Mouse (Mus musculus): ENCODE measurements around the gene Gm11756. TPM values are rescaled to one million over a fixed set of nuclear protein-coding genes. Genes with fewer than 3 reads are reported as not detected.
"Not testable (repeated sequence)": the region's sequence is repeated elsewhere in the genome, so short reads cannot be mapped to it uniquely, and the experiment has no call there.

The Gm11756 gene
- polyA plus RNA-seq (2016; fragmentation: Nextera tagmentation; extraction: Ambion mirVana), result not detected in 2 replicates

GRCm38 (mm10) chr4:73920660-73921059 is at the start of gene Gm11756:
Gene Gm11756 (minus strand): TSS chr4:73920760.
- H3K9ac ChIP-seq (replicated peaks); H3K4me3 ChIP-seq; H3K4me2 ChIP-seq (replicated peaks); H3K9me3 ChIP-seq; H3K27me3 ChIP-seq; ATAC-seq (ENCODE audit: low FRiP score, low read depth); H3K27ac ChIP-seq (replicated peaks); H3K4me1 ChIP-seq; H3K36me3 ChIP-seq: not testable (repeated sequence)
- WGBS, result 85% methylated on average over 6 of the region's 6 CpGs

- H3K36me3 ChIP-seq, result no peaks in the 10 kb centered on the region
- no peaks in the 10 kb centered on the region for H3K27me3 ChIP-seq
- no peak for ATAC-seq (ENCODE audit: low FRiP score, low read depth)
- H3K27ac ChIP-seq (replicated peaks), result no peak within 1 kb of the TSS
- 87% methylated on average over 8 of the region's 8 CpGs for WGBS
- H3K9ac ChIP-seq (replicated peaks), result no peak within 1 kb of the TSS
- H3K4me3 ChIP-seq, result no peak within 1 kb of the TSS
- no peaks in the 10 kb centered on the region for H3K4me1 ChIP-seq
- no peak within 1 kb of the TSS for H3K4me2 ChIP-seq (replicated peaks)
- no peaks in the 10 kb centered on the region for H3K9me3 ChIP-seq
Measured at GRCm38 (mm10) chr4:73950375-73950896, 29.9 kb upstream of the Gm11756 start, which contains the start of gene 2310002L09Rik. Gene 2310002L09Rik (minus strand): TSS chr4:73950846.

- no CpG with 5 or more reads among the region's 4 CpGs for WGBS
- not testable (repeated sequence) for H3K27me3 ChIP-seq; H3K9me3 ChIP-seq; H3K4me3 ChIP-seq; H3K27ac ChIP-seq (replicated peaks); H3K4me1 ChIP-seq; ATAC-seq (ENCODE audit: low FRiP score, low read depth); H3K9ac ChIP-seq (replicated peaks); H3K4me2 ChIP-seq (replicated peaks); H3K36me3 ChIP-seq
Measured at GRCm38 (mm10) chr4:73905853-73906252, 14.7 kb downstream of the Gm11756 start, which contains the start of gene Gm13871. Gene Gm13871 (minus strand): TSS chr4:73905953.

GRCm38 (mm10) chr4:73891012-73891411 is 29.5 kb downstream of the Gm11756 start, which contains the start of gene Gm11757:
Gene Gm11757 (minus strand): TSS chr4:73891112.
- H3K27ac ChIP-seq (replicated peaks); H3K4me3 ChIP-seq; H3K9me3 ChIP-seq; H3K27me3 ChIP-seq; H3K36me3 ChIP-seq; H3K4me2 ChIP-seq (replicated peaks); ATAC-seq (ENCODE audit: low FRiP score, low read depth); H3K9ac ChIP-seq (replicated peaks); H3K4me1 ChIP-seq: not testable (repeated sequence)
- no CpG with 5 or more reads among the region's 4 CpGs for WGBS

GRCm38 (mm10) chr4:73876166-73876565 is 44.4 kb downstream of the Gm11756 start, which contains the start of gene Gm11758:
Gene Gm11758 (minus strand): TSS chr4:73876266.
- not testable (repeated sequence) for H3K27ac ChIP-seq (replicated peaks); H3K9me3 ChIP-seq; H3K4me3 ChIP-seq; H3K36me3 ChIP-seq; H3K9ac ChIP-seq (replicated peaks); H3K4me2 ChIP-seq (replicated peaks); H3K4me1 ChIP-seq; H3K27me3 ChIP-seq; ATAC-seq (ENCODE audit: low FRiP score, low read depth)
- no CpG with 5 or more reads among the region's 4 CpGs for WGBS

Other genes with a start within 250 kb of the Gm11756 start
- gene Gm428, start 237.2 kb downstream of the Gm11756 start, polyA plus RNA-seq (2016; fragmentation: Nextera tagmentation; extraction: Ambion mirVana), result not detected in 2 replicates
- gene Rasef, start 129.8 kb downstream of the Gm11756 start, polyA plus RNA-seq (2016; fragmentation: Nextera tagmentation; extraction: Ambion mirVana), result 0.14 and 0.27 TPM in 2 replicates
- gene Gm11758, start 44.5 kb downstream of the Gm11756 start, polyA plus RNA-seq (2016; fragmentation: Nextera tagmentation; extraction: Ambion mirVana), result not detected in 2 replicates
- not detected in 2 replicates for gene Gm11757, start 29.6 kb downstream of the Gm11756 start, polyA plus RNA-seq (2016; fragmentation: Nextera tagmentation; extraction: Ambion mirVana)
- not detected in 2 replicates for gene Gm13871, start 14.8 kb downstream of the Gm11756 start, polyA plus RNA-seq (2016; fragmentation: Nextera tagmentation; extraction: Ambion mirVana)
- 0.12 TPM in 1 of 2 replicates, not detected in the other for gene 2310002L09Rik, start 30.1 kb upstream of the Gm11756 start, polyA plus RNA-seq (2016; fragmentation: Nextera tagmentation; extraction: Ambion mirVana)
- 7.4 and 7.9 TPM in 2 replicates for gene Frmd3, start 92.7 kb upstream of the Gm11756 start, polyA plus RNA-seq (2016; fragmentation: Nextera tagmentation; extraction: Ambion mirVana)